Mouse (Mus musculus) embryonic facial prominence, embryonic 10.5 days (tissue): ENCODE measurements at regions not wholly inside any gene's neighbourhood (a gene's known extent, or its start where the extent isn't known, plus 50 kb on each side); places are given as distances from the start of the nearest gene placed in this dataset.

Experiments used
- DNase-seq: peaks from one replicate; pipeline ENCODE4 v3.0.0-alpha.2; 2017; ENCODE audit warnings: low spot score
- H3K27ac ChIP-seq: fragments of 300-500 bp; sonication (generic); replicated peaks from 2 replicates; pipeline ENCODE4 v1.5.1; 2016; ENCODE audit warnings: mild to moderate bottlenecking
- H3K27me3 ChIP-seq: fragments of 300-500 bp; sonication (generic); replicated peaks from 2 replicates; pipeline ENCODE4 v1.6.1; 2016; ENCODE audit warnings: low read depth, mild to moderate bottlenecking; ENCODE audit not compliant: poor library complexity, severe bottlenecking
- H3K36me3 ChIP-seq: fragments of 300-500 bp; sonication (generic); replicated peaks from 2 replicates; pipeline ENCODE4 v1.6.1; 2016; ENCODE audit warnings: mild to moderate bottlenecking, moderate library complexity
- H3K4me1 ChIP-seq: fragments of 300-500 bp; sonication (generic); 2 replicates; pipeline ENCODE4 v1.6.1; 2016
- H3K4me3 ChIP-seq: fragments of 300-500 bp; sonication (generic); 2 replicates; pipeline ENCODE4 v1.5.1; 2016; ENCODE audit warnings: mild to moderate bottlenecking, moderate library complexity
- H3K9me3 ChIP-seq: fragments of 300-500 bp; sonication (generic); 2 replicates; pipeline ENCODE4 v1.6.1; 2016; ENCODE audit warnings: mild to moderate bottlenecking
- WGBS: fragments of 180-500 bp; shearing (Covaris S2); methylation state at CpG from one replicate; pipeline ENCODE4 v1.1.7; 2016; 5-methylcytosine and 5-hydroxymethylcytosine counted together

DNA sequence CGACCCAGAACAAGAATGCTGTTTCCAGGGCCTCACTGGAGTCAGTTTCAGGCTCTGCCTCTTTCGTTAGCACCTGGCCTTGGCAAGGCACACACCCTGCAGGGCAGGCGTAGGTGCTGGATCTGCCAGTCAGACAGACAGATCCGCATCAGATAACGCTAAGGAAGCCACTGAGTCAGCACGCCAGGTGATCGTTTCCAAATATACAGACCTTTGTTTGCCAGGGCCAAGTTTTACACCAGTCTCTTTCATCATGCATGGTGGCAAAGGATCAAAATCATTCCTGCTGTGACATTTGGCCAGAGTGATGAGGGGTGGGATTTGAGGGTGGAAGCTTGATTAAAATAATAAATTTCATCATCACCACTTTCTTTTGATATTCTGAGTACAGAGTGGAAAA lies 411.0 kb downstream of the Ofcc1 start:
- Histone ChIP-seq H3K4me1 (0 out of 2 replicates have a peak, but pooled peaks cover 3% of the 10 kb centered on the region), H3K9me3 (no peaks in the 10 kb centered on the region), H3K4me3 (no peak overlapping the region), H3K36me3 (no peaks in the 10 kb centered on the region), H3K27me3 (no peaks in the 10 kb centered on the region), H3K27ac (no peak overlapping the region)
- DNase-seq: no peak
- 69% methylated on average over 7 of the region's 7 CpGs for WGBS

DNA sequence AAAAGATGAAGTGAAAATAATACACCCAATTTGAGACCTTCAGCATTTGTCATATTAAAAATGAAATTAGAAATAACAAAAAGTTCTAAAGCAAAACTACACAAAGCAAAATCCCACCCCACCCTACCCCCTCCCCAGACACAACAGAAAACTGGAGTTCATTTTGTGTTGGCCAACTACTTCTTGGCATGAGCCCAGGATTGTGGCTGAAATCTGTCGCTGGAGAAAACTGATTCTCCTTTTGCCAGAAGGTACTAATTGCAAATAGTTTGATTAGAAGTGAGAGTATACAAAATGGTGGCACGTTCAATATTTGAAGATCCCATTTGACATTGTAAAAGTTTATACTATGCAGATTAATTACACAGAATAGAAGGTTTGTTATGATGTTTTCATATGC lies 426.0 kb downstream of the Ofcc1 start:
- H3K27me3 ChIP-seq: no peaks in the 10 kb centered on the region
- WGBS: 81% methylated on average over 2 of the region's 2 CpGs
- no peak overlapping the region for H3K4me3 ChIP-seq
- H3K9me3 ChIP-seq: no peaks in the 10 kb centered on the region
- H3K27ac ChIP-seq: no peak overlapping the region
- no peaks in the 10 kb centered on the region for H3K4me1 ChIP-seq
- DNase-seq: no peak
- H3K36me3 ChIP-seq: no peaks in the 10 kb centered on the region

DNA sequence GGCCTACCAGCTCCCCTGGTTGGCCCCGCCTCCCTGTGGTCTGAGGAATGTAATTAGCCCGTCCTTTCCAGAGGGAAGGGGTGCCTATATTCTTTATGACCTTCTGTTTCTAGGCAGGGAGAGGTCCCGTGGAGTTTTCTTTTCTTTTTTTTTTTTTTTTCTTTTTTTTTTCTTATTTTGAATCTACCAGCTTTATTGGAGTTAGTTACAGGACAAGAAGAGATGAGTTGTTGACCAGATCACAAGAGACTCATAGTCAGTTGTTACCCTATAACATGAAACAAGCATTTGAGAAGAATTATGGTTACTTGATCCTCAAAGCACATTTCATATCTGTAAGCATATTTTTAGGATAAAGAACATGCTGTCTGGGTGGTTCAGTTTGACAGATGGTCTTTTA lies 429.8 kb downstream of the Ofcc1 start:
- H3K4me3 ChIP-seq: no peak overlapping the region
- H3K4me1 ChIP-seq: no peaks in the 10 kb centered on the region
- WGBS: 80% methylated on average over 3 of the region's 3 CpGs
- H3K27me3 ChIP-seq: no peaks in the 10 kb centered on the region
- no peak for DNase-seq
- H3K36me3 ChIP-seq: no peaks in the 10 kb centered on the region
- no peak overlapping the region for H3K27ac ChIP-seq
- no peaks in the 10 kb centered on the region for H3K9me3 ChIP-seq

DNA sequence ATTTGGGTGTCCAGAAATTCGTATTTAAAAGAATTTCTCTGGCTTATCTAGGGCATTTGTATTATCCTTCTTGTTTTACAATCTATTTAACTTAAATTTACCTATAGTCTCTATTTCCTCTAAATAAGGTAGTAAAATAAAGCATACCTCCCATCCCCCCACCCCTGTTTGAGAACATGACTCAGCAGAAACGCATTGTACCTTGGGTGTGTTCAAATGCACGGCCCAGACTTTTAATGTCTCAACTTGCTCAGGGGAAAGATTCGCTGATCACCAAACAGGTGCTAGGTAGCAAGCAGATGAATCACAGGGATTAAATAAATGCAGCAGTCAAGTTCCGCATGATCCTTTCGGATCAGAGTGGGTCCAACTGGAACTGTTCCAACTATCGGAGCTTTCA lies 432.7 kb downstream of the Ofcc1 start:
- Histone ChIP-seq H3K27me3 (no peaks in the 10 kb centered on the region), H3K4me3 (no peak overlapping the region), H3K4me1 (no peaks in the 10 kb centered on the region), H3K27ac (no peak overlapping the region), H3K9me3 (no peaks in the 10 kb centered on the region), H3K36me3 (no peaks in the 10 kb centered on the region)
- WGBS: 90% methylated on average over 7 of the region's 7 CpGs
- DNase-seq: no peak

DNA sequence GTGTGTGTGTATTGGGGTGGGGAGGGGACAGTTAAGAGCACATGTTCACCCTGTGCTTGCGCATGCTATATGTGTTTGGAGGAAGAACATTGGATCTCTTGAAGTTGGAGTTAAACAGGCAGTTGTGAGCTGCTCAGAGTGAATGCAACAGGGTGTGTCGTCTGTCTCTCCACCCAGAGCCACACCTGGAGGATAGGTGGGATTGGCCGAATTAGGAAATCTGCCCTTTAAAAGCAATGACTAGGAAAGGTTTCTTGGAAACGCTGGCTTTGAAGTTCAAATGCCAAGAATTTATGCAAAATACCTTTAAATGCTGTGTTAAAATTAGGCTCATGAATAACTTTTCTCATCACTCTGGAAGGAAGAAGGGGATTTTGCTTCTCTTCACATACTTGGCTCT lies 436.9 kb downstream of the Ofcc1 start:
- Histone ChIP-seq H3K4me1 (no peaks in the 10 kb centered on the region), H3K36me3 (no peaks in the 10 kb centered on the region), H3K4me3 (no peak overlapping the region), H3K9me3 (no peaks in the 10 kb centered on the region), H3K27ac (no peak overlapping the region), H3K27me3 (no peaks in the 10 kb centered on the region)
- 93% methylated on average over 4 of the region's 4 CpGs for WGBS
- DNase-seq: no peak

DNA sequence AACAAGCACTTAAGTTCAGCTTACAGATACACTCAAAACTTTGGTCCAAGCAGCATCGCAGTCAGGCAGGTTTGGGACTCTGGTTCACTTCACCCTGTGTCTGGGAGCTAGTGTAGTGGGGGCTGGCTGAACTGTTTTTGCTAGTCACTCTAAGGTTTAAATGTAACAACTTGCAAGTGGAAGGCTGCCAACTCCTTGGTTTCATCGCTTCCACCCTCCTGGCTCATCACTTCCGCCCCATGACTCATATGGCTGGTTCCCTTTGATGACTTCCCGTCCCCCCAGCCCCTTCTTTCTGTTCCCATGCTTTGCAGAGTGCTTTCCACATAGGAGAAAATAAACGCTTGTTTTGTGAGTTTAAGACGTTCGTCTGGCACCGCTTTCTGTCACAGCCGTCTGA lies 438.1 kb downstream of the Ofcc1 start:
- H3K4me1 ChIP-seq: no peaks in the 10 kb centered on the region
- WGBS: 87% methylated on average over 9 of the region's 9 CpGs
- H3K36me3 ChIP-seq: no peaks in the 10 kb centered on the region
- H3K4me3 ChIP-seq: no peak overlapping the region
- DNase-seq: no peak
- no peaks in the 10 kb centered on the region for H3K9me3 ChIP-seq
- no peaks in the 10 kb centered on the region for H3K27me3 ChIP-seq
- H3K27ac ChIP-seq: no peak overlapping the region

DNA sequence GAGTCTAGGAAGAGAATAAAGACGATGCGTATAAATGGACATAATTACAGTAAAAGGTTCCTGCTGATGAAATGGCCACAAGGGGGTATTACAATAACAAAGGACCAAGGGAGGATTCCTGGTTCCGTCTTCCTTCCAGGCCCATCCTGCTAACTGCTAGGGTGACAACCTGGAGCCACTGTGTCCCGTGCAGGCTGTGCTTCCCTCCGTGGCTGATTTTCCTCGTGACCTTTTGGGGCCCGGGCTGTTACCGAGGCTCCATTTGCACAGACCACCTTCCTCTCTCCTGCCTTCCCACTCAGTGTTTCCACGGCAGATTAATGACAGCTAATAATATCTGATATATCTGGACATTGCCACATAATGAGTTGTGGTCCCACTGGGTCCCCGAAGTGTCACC lies 453.5 kb downstream of the Ofcc1 start:
- WGBS: 70% methylated on average over 10 of the region's 10 CpGs
- Histone ChIP-seq H3K9me3 (no peaks in the 10 kb centered on the region), H3K27me3 (no peaks in the 10 kb centered on the region; the same call in 1 of the 2 replicates), H3K36me3 (no peaks in the 10 kb centered on the region), H3K4me1 (peaks cover 7% of the 10 kb centered on the region), H3K4me3 (no peak overlapping the region), H3K27ac (no peak overlapping the region)
- no peak for DNase-seq

DNA sequence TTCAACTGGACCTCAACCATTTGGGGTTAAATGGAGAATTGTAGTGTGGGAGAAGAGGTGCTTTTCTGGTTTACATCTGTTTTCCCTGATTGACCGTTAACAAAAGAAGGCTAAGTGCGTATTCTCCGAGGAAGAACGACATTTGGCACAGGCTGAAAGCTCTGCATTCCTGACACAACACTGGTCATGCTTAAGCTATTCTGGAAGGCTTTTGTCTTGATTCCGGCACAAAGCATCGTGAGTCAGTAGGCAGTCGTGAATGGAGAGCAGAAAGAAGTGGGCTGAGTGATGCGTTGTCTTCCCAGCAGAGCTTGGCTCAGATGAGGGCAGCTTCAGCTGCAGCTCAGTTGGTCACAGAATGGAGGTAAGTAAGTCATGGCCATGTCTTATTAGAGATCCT lies 457.0 kb downstream of the Ofcc1 start:
- H3K4me3 ChIP-seq: no peak overlapping the region
- no peaks in the 10 kb centered on the region for H3K36me3 ChIP-seq
- WGBS: 71% methylated on average over 8 of the region's 8 CpGs
- peaks cover 7% of the 10 kb centered on the region for H3K4me1 ChIP-seq
- no peaks in the 10 kb centered on the region for H3K27me3 ChIP-seq
- DNase-seq: no peak
- H3K27ac ChIP-seq: no peak overlapping the region
- no peaks in the 10 kb centered on the region for H3K9me3 ChIP-seq

DNA sequence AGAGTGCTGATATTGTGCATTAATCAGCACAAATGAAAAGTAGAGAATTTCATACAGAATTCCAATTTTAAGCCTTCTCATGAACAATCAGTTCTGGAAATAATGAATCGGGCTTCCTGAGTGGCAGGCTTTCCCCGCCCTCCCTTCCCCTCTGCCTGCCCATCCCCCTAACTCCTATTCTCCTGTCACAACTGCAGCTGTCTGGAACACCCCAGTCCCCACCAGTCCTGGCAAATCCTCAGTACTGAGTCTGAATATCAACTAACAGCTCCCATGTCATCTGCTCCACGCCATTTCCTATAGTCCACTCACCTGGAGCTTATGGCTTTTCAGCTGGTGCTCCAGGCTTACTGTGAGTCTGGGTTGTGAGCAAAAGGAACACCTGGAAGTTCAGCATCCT lies 457.9 kb downstream of the Ofcc1 start:
- H3K27me3 ChIP-seq: no peaks in the 10 kb centered on the region
- DNase-seq: no peak
- no peaks in the 10 kb centered on the region for H3K9me3 ChIP-seq
- no peak overlapping the region for H3K4me3 ChIP-seq
- H3K36me3 ChIP-seq: no peaks in the 10 kb centered on the region
- 59% methylated on average over 3 of the region's 3 CpGs for whole genome bisulfite sequencing
- H3K4me1 ChIP-seq: peaks cover 7% of the 10 kb centered on the region
- no peak overlapping the region for H3K27ac ChIP-seq

DNA sequence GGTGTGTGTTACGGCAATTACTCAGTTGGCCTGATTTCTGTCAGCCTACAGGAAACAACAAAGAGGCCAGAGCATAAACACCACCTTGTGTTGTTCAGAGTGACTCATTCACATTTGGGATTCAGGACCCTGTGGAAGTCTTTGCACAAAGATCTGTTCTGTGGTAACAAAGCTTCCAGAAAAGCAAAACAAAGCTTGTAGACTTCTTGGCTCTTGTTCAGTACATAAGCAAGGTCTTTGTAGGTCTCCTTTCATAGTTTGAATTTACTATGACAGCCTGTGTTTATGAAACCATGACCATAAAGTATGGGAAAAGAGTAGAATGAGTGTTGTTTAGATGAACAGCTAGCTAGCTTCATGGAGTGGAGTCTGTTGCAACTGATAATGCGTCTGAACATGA lies 461.9 kb downstream of the Ofcc1 start:
- Histone ChIP-seq H3K27me3 (no peaks in the 10 kb centered on the region), H3K4me3 (no peak overlapping the region), H3K9me3 (no peaks in the 10 kb centered on the region), H3K36me3 (no peaks in the 10 kb centered on the region), H3K4me1 (peaks cover 4% of the 10 kb centered on the region; the same call in 1 of the 2 replicates), H3K27ac (no peak overlapping the region)
- WGBS: 89% methylated on average over 2 of the region's 2 CpGs
- DNase-seq: no peak

DNA sequence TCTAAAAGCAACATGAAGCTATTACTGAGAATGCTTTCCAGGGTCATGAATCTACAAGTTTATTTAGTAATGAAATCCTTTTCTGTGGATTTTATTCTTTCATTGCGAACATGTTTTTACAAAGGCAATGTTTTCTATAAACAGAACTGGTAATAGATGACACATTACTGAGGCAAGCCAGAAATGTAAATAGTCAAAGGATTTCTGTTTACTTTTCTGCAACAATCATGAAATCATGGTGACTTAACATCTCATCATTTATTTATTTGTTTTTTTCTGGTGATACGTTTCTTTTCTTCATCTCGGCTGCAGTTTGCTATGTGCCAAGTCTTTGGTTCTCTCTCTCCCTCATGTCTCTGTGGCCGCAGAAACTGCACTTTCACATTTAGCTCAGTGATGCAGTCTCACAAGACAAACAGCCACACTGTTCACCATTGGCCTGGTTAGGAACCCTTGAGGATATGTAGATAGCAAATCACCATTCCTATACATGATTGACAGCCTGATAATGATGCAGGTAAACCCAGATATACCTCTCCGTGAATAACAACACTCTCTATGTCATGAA lies 462.8 kb downstream of the Ofcc1 start:
- no peaks in the 10 kb centered on the region for H3K9me3 ChIP-seq
- H3K4me3 ChIP-seq: no peak overlapping the region

DNA sequence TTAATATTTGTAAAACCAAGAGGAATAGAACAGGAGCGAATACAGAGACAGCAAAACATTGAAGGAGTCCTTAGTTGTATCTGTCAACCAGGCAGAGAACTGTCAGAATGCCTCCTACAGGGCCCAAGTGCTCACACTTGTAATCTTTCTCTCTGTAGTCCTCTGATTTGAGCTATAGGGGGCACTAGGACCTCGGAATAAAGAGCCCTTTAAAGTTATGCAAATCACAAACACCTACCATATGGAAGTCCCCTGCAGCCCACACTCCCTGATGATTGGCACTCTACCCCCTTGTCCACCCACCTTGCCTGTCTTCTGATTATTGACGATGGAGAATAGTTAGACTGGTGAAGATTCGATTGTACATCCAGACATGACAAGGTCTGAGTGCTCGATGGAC lies 467.1 kb downstream of the Ofcc1 start:
- peak; percentile 9 for DNase-seq
- Histone ChIP-seq H3K4me3 (no peak overlapping the region), H3K27me3 (no peaks in the 10 kb centered on the region), H3K27ac (no peak overlapping the region), H3K36me3 (no peaks in the 10 kb centered on the region), H3K4me1 (no peaks in the 10 kb centered on the region), H3K9me3 (no peaks in the 10 kb centered on the region)
- 70% methylated on average over 5 of the region's 5 CpGs for WGBS

More for the DNA sequence above, 462.8 kb downstream of the Ofcc1 start:
- no peak for DNase-seq
- H3K4me1 ChIP-seq: peaks cover 3% of the 10 kb centered on the region; the same call in 1 of the 2 replicates
- no peaks in the 10 kb centered on the region for H3K27me3 ChIP-seq
- WGBS: 85% methylated on average over 5 of the region's 5 CpGs
- no peaks in the 10 kb centered on the region for H3K36me3 ChIP-seq
- H3K27ac ChIP-seq: no peak overlapping the region

DNA sequence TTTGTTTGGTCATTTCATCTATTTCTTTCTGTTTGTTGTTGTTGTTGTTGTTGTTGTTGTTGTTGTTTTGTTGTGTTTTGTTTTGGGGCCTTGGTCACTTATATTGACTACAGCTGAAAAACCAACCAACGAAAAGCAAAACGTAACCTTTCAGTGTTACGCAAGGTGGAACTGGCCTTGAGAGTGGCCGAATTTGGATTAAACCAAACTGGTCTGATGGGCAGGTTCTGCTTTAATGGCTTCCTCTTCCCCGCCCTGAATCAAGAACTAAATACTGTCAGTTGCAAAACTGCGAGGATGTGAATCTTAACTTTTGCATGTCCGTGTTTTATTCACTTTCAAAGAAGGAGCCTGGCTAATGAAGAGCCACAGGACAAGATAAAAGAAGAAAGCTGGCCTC lies 480.2 kb downstream of the Ofcc1 start:
- DNase-seq: no peak
- Histone ChIP-seq H3K27ac (no peak overlapping the region), H3K4me3 (no peak overlapping the region), H3K9me3 (no peaks in the 10 kb centered on the region), H3K27me3 (peaks cover 42% of the 10 kb centered on the region), H3K4me1 (peaks cover 13% of the 10 kb centered on the region), H3K36me3 (no peaks in the 10 kb centered on the region)
- 80% methylated on average over 7 of the region's 7 CpGs for WGBS

DNA sequence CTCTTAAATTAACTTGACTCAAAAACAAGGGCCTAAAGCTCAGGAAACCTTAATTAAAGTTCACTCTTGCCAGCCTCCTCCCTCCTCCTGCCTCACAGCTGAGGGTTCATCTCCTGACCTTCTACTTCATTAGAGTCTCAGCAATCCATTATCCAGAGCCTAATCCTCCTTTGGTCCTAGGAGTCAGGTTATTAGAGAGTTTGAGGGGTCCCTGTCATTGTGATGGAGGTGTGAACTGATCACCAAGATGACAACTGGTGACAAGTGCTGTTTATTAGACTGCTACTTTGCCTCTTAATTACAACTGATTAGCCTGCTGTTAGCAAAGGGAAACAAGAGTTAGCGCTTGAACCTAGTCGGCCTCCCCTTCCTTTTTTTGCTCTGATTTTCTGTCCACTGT lies 481.1 kb downstream of the Ofcc1 start:
- peaks cover 13% of the 10 kb centered on the region for H3K4me1 ChIP-seq
- no peak overlapping the region for H3K4me3 ChIP-seq
- H3K27ac ChIP-seq: no peak overlapping the region
- 54% methylated on average over 2 of the region's 2 CpGs for WGBS
- H3K36me3 ChIP-seq: no peaks in the 10 kb centered on the region
- DNase-seq: no peak
- no peaks in the 10 kb centered on the region for H3K9me3 ChIP-seq
- peaks cover 51% of the 10 kb centered on the region for H3K27me3 ChIP-seq
